Mouse (Mus musculus): ENCODE measurements around the gene Med22. TPM values are rescaled to one million over a fixed set of nuclear protein-coding genes. Genes with fewer than 3 reads are reported as not detected.
"Not testable (repeated sequence)": the region's sequence is repeated elsewhere in the genome, so short reads cannot be mapped to it uniquely, and the experiment has no call there.

Gene Med22
- total RNA-seq, 2 experiments from 2014 or later: 30.6 to 34.7 TPM

DNA sequence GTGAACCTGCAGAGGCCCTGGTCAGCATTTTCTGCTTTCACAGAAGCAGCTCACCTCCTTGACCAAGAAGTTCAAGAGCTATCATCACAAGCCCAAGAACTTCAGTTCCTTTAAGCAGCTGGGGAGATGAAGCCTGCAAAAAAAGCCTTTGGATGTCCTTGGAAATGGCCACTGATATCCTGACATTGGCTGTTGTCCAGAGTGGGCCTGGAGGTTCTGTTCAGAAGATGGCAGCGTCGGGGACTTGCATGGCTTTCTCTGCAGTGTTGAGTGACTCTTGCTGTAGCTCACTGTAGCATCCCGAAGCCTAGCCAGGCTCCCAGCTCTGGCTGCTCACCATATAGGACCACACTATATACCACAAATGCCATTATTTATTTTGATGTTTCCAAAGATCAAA, 9.2 kb upstream of the Med22 start:
- DNase-seq (ENCODE audit: low spot score in 2 of 2): no peak

- DNase-seq (ENCODE audit: low spot score in 2 of 2): no peak
Measured at GRCm38 (mm10) chr2:26916738-26917137, 6.3 kb upstream of the Med22 start.

GRCm38 (mm10) chr2:26915927-26916728, 5.7 kb upstream of the Med22 start, which contains the start of the genes Surf2 and Surf1:
Gene Surf2 (plus strand): TSS chr2:26916367.
Gene Surf1 (minus strand): TSS chr2:26916530.
- peak; percentile 45 to 79 for DNase-seq (ENCODE audit: low spot score in 2 of 2)

DNA sequence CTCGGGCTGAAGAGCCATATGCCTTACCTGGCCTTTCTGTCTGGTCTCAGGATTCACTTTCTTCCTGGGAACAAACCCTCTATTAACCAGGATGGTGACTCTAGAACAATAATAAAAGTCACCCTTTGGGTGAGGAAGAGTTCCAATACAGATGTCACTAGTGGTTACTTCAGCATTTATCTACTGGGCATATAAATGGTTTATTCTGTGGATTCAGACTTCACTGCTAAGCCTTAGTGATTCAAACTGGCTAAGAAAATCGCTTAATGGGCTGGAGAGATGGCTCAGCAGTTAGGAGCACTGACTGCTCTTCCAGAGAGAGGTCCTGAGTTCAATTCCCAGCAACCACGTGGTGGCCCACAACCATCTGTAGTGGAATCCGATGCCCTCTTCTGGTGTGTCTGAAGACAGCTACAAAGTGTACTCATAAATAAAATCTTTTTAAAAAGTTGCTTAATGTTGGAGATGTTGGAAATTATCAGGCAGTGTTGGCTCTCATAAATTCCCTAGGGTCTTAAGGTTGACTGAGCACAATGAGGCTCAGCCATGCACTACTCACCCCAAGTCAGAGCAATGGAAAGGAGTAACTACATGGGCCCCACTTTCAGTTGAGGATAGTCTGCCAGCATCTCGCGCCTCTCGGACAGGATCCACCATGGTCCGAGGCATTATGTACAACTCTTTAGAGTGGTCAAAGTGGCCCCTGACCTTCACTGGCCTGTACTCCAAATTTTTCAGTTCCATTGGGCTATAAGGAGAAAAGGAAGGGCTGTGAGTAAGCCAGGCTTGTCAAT, 3.9 kb upstream of the Med22 start:
- no peak for DNase-seq (ENCODE audit: low spot score in 2 of 2)

DNA sequence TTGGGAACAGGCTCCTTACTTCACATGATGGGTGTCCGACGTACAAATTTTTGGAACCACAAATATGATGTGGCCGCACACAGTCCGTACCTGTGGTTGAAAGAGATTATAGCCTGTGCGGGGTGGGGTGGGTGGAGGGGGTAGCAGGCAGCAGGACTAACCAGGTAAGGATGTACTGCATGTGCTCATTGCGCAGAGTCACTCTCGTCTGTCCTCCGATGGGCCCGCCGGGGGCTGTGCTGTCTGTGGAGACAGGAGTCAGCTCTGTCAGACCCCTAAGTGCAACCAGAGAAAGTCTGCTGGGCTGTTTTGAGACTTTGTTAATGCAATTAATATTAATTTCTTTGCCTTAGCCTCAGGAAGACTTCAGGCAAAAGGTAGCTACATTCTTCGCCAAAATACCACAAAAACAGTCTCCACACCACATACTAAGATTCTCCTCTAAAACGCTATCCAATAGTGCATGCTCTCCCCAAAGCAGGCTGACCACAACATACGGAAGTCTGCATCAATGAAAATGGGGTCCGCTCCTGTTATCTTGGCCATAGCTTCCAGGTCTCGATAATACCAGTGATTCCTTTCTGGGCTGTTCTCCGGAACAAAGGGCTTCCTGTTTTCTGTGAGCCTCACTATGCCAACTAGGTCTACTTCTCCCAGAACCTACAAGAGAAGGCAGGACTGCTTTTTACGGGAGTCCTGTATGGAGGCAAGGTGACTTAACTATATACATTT, 3.1 kb upstream of the Med22 start:
- DNase-seq (ENCODE audit: low spot score in 2 of 2): no peak

DNA sequence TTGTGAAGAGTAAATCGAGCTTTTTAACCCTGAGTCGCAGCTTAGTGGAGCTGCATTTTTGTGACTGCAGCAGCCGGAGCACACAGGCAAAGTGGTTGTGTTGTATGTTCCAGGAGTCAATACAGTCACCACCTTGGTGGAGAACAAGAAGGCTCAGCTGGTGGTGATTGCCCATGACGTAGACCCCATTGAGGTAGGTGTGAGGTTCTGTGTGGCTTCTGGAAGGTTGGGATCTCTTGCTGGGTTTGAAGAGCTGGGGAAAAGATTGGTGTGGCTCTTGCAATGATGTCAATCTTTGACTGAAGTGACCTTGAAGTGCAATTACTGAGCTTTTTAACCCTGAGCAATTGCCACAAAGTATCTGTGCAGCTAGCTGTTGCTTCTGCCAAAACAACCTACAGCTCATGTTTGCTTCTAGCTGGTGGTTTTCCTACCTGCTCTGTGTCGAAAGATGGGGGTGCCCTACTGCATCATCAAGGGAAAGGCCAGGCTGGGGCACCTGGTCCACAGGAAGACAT, 1.8 kb upstream of the Med22 start:
- DNase-seq (ENCODE audit: low spot score in 2 of 2): no peak

GRCm38 (mm10) chr2:26910994-26911765, 703 bp upstream of the Med22 start:
- peak in 1 of 2 experiments; percentile 73 for DNase-seq (ENCODE audit: low spot score in 2 of 2)

GRCm38 (mm10) chr2:26909387-26909784, 1.1 kb downstream of the Med22 start:
- no peak for DNase-seq (ENCODE audit: low spot score in 2 of 2)

GRCm38 (mm10) chr2:26908710-26909386, 1.6 kb downstream of the Med22 start:
- no peak for DNase-seq (ENCODE audit: low spot score in 2 of 2)

- peak in 1 of 2 experiments; percentile 54 for DNase-seq (ENCODE audit: low spot score in 2 of 2)
Measured at GRCm38 (mm10) chr2:26907109-26907508, 3.4 kb downstream of the Med22 start.

GRCm38 (mm10) chr2:26906431-26906830, 4.0 kb downstream of the Med22 start:
- DNase-seq (ENCODE audit: low spot score in 2 of 2): no peak

GRCm38 (mm10) chr2:26905936-26906335, 4.5 kb downstream of the Med22 start:
- DNase-seq (ENCODE audit: low spot score in 2 of 2): no peak

GRCm38 (mm10) chr2:26903311-26903710, 7.2 kb downstream of the Med22 start:
- no peak for DNase-seq (ENCODE audit: low spot score in 2 of 2)

DNA sequence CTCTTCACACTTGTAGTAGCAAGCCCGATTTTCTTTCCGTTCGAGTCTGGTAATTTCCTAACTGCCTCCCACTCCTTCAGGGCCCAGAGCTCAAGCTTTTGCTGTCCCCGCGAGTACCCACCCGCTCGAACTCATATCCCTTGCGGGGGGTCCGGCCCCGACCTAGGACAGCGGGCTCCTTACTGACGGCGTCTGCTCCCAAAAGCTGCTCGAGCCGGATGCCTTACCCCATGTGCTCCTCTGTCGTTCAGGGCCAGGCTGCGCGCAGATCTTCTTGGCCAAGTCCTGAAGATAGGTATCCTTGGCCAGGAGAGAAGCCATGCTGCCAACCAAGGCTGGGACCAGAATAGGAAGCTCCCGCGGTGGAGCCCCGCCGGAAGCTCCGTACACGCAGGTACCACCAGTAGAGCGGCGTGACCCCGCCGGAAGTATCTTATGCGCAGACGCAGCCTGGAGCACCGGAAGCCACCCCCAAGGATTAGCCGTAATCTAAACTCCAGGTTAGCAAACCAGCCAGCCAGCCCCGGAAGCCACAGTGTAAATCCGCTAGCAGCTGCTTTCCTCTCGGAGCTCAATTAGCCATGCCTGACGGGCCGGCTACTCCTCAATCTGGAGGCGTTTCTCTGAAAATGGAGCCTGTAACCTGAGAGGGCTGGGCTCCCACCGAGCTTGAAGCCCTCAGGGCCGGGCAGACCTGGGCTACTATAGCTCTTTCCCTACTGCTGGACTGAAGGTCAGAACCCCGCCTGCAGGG, 7.8 kb downstream of the Med22 start, which contains the start of gene Surf6:
Surf6 (minus strand) TSS at position 413 of the 754 bp plus-strand sequence.
- DNase-seq (ENCODE audit: low spot score in 2 of 2): peak; percentile 79 to 90

DNA sequence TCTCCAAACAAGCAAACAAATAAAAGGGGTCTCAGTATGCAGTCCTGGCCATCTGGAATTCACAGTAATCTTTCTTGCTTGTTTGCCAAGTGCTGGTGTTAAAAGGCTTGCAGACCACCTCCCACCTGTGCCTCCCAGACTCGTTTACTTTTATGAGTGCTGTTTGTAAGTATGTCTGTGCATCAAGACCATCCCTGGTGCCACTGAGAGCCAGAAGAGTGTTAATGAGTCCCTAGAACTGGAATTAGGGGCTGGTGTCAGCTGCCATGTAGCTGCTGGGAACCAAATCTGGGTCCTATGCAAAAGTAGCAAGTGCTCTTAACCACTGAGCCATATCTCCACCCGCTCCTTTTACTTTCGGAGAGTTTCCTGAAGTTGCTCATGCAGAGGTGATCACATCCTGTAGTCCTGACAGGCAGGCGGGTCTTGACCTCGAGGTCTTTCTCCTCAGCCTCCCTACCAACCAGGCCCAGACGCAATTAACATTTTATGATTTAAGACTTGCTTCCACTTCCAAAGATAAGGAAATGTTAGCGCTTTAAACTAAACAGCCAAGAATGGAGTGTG, 8.6 kb downstream of the Med22 start:
- DNase-seq (ENCODE audit: low spot score in 2 of 2): no peak

GRCm38 (mm10) chr2:26900731-26901130, 9.7 kb downstream of the Med22 start:
- DNase-seq (ENCODE audit: low spot score in 2 of 2): no peak

- DNase-seq (ENCODE audit: low spot score in 2 of 2): no peak
Measured at GRCm38 (mm10) chr2:26895898-26896297, 14.6 kb downstream of the Med22 start.

- not testable (repeated sequence) for DNase-seq (ENCODE audit: low spot score in 2 of 2)
Measured at GRCm38 (mm10) chr2:26886170-26886569, 24.3 kb downstream of the Med22 start.

- DNase-seq (ENCODE audit: low spot score in 2 of 2): not testable (repeated sequence)
Measured at GRCm38 (mm10) chr2:26885541-26885940, 24.9 kb downstream of the Med22 start.
